Mouse (Mus musculus): ENCODE data around the gene Dnajc19.

- TF ChIP-seq CTCF (IDR thresholded peaks at IDR 0.05; ENCODE audit: low read depth) (no peak), EP300 (IDR thresholded peaks at IDR 0.05; ENCODE audit: low read depth) (no peak)
These were observed 39.7 kb upstream of the Dnajc19 start for GRCm38 (mm10) chr3:34120791-34121190.
